Mouse (Mus musculus): Measurements from ENCODE around the gene Olfr181. TPM values are rescaled to one million over a fixed set of nuclear protein-coding genes. Genes with fewer than 3 reads are reported as not detected.

Gene Olfr181
- total RNA-seq (2021), result not detected

DNA sequence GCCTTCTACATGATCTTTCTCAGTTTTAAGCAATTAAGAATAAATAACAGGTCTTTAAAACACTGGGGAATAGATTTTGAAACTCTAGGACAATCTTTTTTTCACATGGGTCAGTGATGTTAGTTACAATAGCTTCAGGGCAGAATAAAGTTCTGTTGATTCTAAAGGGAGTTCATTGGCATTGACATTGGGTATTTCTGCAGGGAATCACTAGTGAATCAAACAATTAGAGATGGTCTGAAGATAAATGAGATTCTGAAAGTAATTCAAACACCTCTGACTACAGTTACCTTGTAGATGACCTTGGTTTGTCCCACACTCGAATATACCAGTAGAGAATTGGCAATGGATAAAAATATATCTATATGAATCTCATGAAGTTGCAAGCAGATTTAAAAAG, at the start of gene Olfr181:
TSS of gene Olfr181 (minus strand) at position 101 of the 400 bp plus-strand sequence.
- intact Hi-C loops (cut with DNase I), result no loop called here
- DNase-seq (ENCODE audit: extremely low spot score in 1 of 2, low spot score in 2 of 2), result no peak

DNA sequence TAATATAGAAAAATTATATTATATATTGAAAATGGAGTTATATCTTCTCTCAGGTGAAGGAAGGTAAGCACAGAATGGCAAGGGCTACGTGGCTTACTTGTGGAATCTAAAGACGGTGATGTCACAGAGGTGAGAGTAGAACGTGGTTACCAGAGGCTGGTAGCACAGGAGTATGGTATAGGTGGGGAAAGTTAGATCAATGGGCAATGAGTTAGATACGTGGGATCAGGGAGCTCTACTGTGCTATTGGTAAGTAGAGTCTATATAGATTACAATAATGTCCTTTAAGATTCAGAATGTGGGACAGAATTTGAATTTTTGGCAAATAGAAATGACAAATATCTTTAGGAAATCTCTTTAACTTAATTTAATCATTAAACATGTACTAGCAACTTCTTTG, 737 bp upstream of the Olfr181 start, which contains the start of gene Olfr180:
TSS of gene Olfr180 (minus strand) at position 101 of the 400 bp plus-strand sequence.
- no peak for DNase-seq (ENCODE audit: extremely low spot score in 1 of 2, low spot score in 2 of 2)
- intact Hi-C loops (cut with DNase I), result no loop called here

DNA sequence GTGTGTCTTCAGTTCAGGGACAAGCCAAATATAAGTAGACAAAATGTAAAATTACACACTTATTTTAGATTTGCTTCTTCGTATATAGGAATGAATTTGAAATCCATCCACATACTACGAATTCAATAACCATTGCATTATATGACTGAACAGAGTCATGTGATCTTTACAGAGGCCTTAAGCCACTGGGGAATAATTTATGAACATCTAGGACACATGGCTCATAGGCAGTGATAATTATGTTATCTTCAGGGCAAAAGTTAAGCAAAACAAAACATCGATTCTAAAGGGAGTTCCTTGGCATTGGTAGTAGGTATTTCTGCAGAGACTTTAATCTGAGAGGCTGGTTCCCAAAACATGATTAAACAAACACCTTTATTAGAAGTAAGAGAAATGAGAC, 36.6 kb downstream of the Olfr181 start, which contains the start of gene Olfr178:
TSS of gene Olfr178 (minus strand) at position 101 of the 400 bp plus-strand sequence.
- DNase-seq (ENCODE audit: extremely low spot score in 1 of 2, low spot score in 2 of 2), result no peak
- intact Hi-C loops (cut with DNase I), result no loop called here

DNA sequence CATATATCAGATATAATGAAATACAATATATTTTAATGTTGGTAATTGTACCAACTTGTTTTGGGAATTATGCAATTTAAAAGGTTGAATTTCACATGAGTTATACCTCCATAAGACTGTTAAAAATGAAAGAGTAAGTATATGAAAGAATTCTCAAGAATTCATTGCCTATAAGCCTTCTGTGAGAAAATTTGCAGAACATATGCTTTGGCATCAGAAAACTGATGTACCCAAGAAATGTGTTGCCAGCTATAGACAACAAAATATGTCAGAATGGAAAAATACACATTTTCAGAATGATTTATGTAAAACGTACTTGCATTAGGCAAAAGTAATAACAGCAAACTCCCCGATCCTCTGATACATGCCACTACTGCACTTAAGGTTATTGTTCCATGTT, 44.1 kb downstream of the Olfr181 start:
- intact Hi-C loops (cut with DNase I), result no loop called here

More for the DNA sequence above, 44.1 kb downstream of the Olfr181 start:
- no peak for DNase-seq (ENCODE audit: extremely low spot score in 1 of 2, low spot score in 2 of 2)

Other genes starting within 250 kb of the Olfr181 start
- gene Gpr15, start 209.7 kb downstream of the Olfr181 start, total RNA-seq (2021), result not detected
- 100 to 1,000 TPM; 119 to 122 TPM for gene Cldnd1, start 200.8 kb downstream of the Olfr181 start, total RNA-seq (2021)
- not detected for gene Olfr172, start 165.6 kb downstream of the Olfr181 start, total RNA-seq (2021)
- not detected for gene Olfr173, start 128.5 kb downstream of the Olfr181 start, total RNA-seq (2021)
- gene Olfr175-ps1, start 102.0 kb downstream of the Olfr181 start, total RNA-seq (2021), result not detected
- gene Olfr177, start 54.0 kb downstream of the Olfr181 start, total RNA-seq (2021), result not detected
- not detected for gene Olfr178, start 36.7 kb downstream of the Olfr181 start, total RNA-seq (2021)
- not detected for gene Olfr180, start 637 bp upstream of the Olfr181 start, total RNA-seq (2021)
- not detected for gene Olfr183, start 66.6 kb upstream of the Olfr181 start, total RNA-seq (2021)
- not detected for gene Olfr186, start 101.5 kb upstream of the Olfr181 start, total RNA-seq (2021)
- not detected for gene Olfr187, start 111.0 kb upstream of the Olfr181 start, total RNA-seq (2021)
- not detected for gene Olfr190, start 149.2 kb upstream of the Olfr181 start, total RNA-seq (2021)
- not detected for gene Olfr191, start 161.1 kb upstream of the Olfr181 start, total RNA-seq (2021)
- not detected for gene Olfr193, start 183.1 kb upstream of the Olfr181 start, total RNA-seq (2021)
- gene Olfr194, start 192.3 kb upstream of the Olfr181 start, total RNA-seq (2021), result not detected
- gene Olfr195, start 218.3 kb upstream of the Olfr181 start, total RNA-seq (2021), result not detected
- gene Olfr196, start 241.7 kb upstream of the Olfr181 start, total RNA-seq (2021), result not detected

Measured in left cerebral cortex, postnatal 10 days (tissue).